Mouse (Mus musculus) midbrain, embryonic 16.5 days (tissue): ENCODE results near the gene Olfr1358. TPM values are rescaled to one million over a fixed set of nuclear protein-coding genes. Genes with fewer than 3 reads are reported as not detected.
"Not testable (repeated sequence)": the region's sequence is repeated elsewhere in the genome, so short reads cannot be mapped to it uniquely, and the experiment has no call there.

ENCODE experiments used
- ATAC-seq: fragments of 200-750 bp; cut with Nextera tagmentation; 2 replicates; pipeline ENCODE4 v1.8.0; 2017; ENCODE audit warnings: moderate TSS enrichment
- H3K27ac ChIP-seq: fragments of 300-500 bp; sonication (generic); 2 replicates; pipeline ENCODE4 v1.5.1; 2014; ENCODE audit warnings: mild to moderate bottlenecking, low read length, mixed read lengths
- H3K27me3 ChIP-seq: fragments of 300-500 bp; sonication (generic); 2 replicates; pipeline ENCODE4 v1.6.1; 2014; ENCODE audit warnings: low read depth, low read length, mixed read lengths; ENCODE audit not compliant: control insufficient read depth, insufficient read depth
- H3K36me3 ChIP-seq: fragments of 300-500 bp; sonication (generic); 2 replicates; pipeline ENCODE4 v1.6.1; 2014; ENCODE audit warnings: mild to moderate bottlenecking, low read length, moderate library complexity, mixed read lengths; ENCODE audit not compliant: control insufficient read depth, insufficient read depth
- H3K4me1 ChIP-seq: fragments of 300-500 bp; sonication (generic); 2 replicates; pipeline ENCODE4 v1.6.1; 2014; ENCODE audit warnings: mild to moderate bottlenecking, low read length, mixed read lengths; ENCODE audit not compliant: control insufficient read depth, insufficient read depth
- H3K4me2 ChIP-seq: fragments of 300-500 bp; sonication (generic); 2 replicates; pipeline ENCODE4 v1.6.1; 2014; ENCODE audit warnings: mild to moderate bottlenecking, low read length, mixed read lengths
- H3K4me3 ChIP-seq: fragments of 300-500 bp; sonication (generic); 2 replicates; pipeline ENCODE4 v1.5.1; 2014; ENCODE audit warnings: low read depth, mild to moderate bottlenecking, low read length, moderate library complexity, mixed read lengths
- H3K9ac ChIP-seq: fragments of 300-500 bp; sonication (generic); 2 replicates; pipeline ENCODE4 v1.6.1; 2014; ENCODE audit warnings: low read depth, low read length, mixed read lengths
- H3K9me3 ChIP-seq: fragments of 300-500 bp; sonication (generic); replicated peaks from 2 replicates; pipeline ENCODE4 v1.6.1; 2014; ENCODE audit warnings: mild to moderate bottlenecking, low read length, mixed read lengths; ENCODE audit not compliant: control insufficient read depth, poor library complexity, severe bottlenecking
- WGBS: fragments of 180-500 bp; shearing (Covaris S2); extraction: QIAGEN DNeasy Blood & Tissue Kit; methylation state at CpG from one replicate; pipeline ENCODE4 v1.1.7; 2014; 5-methylcytosine and 5-hydroxymethylcytosine counted together
- polyA plus RNA-seq: library from polyadenylated mRNA; unstranded; fragments of >200 nt; fragmentation: Nextera tagmentation; extraction: Ambion mirVana; gene quantifications from 2 replicates; pipeline ENCODE4 v1.2.1, GENCODE M21; 2015

Olfr1358 gene
- polyA plus RNA-seq, 1 experiment from 2014 or later: not detected

GRCm38 (mm10) chr10:78481928-78482499 is 35.2 kb upstream of the Olfr1358 start:
- Histone ChIP-seq H3K4me2 (peak overlapping the region; percentile 93), H3K4me1 (peaks cover 3% of the 10 kb centered on the region; the same call in 1 of the 2 replicates), H3K4me3 (peak overlapping the region; percentile 56), H3K9me3 (no peaks in the 10 kb centered on the region), H3K27ac (no peak overlapping the region), H3K9ac (peak overlapping the region; percentile 69), H3K36me3 (no peaks in the 10 kb centered on the region), H3K27me3 (no peaks in the 10 kb centered on the region; the same call in 1 of the 2 replicates)
- ATAC-seq: peak; percentile 95
- WGBS: under 1% methylated on average over 35 of the region's 35 CpGs

- not testable (repeated sequence) for ATAC-seq, H3K27me3 ChIP-seq, H3K9ac ChIP-seq, H3K4me2 ChIP-seq, H3K9me3 ChIP-seq, H3K27ac ChIP-seq, H3K4me3 ChIP-seq, H3K36me3 ChIP-seq, H3K4me1 ChIP-seq
- 83% methylated on average over 2 of the region's 2 CpGs for WGBS
Measured at GRCm38 (mm10) chr10:78485369-78485768, 31.9 kb upstream of the Olfr1358 start.

GRCm38 (mm10) chr10:78486871-78487270 is 30.4 kb upstream of the Olfr1358 start:
- Histone ChIP-seq H3K36me3 (no peaks in the 10 kb centered on the region), H3K4me3 (no peak overlapping the region), H3K9me3 (no peaks in the 10 kb centered on the region), H3K4me2 (no peak overlapping the region), H3K27ac (no peak overlapping the region), H3K9ac (no peak overlapping the region), H3K4me1 (no peaks in the 10 kb centered on the region), H3K27me3 (no peaks in the 10 kb centered on the region; the same call in 1 of the 2 replicates)
- no peak for ATAC-seq
- WGBS: 83% methylated on average over 5 of the region's 5 CpGs

GRCm38 (mm10) chr10:78487431-78488086 is 29.7 kb upstream of the Olfr1358 start:
- peak; percentile 59; the same call in 1 of the 2 replicates for ATAC-seq
- H3K9ac ChIP-seq: peak overlapping the region; percentile 3; the same call in 1 of the 2 replicates
- 9% methylated on average over 26 of the region's 26 CpGs for WGBS

DNA sequence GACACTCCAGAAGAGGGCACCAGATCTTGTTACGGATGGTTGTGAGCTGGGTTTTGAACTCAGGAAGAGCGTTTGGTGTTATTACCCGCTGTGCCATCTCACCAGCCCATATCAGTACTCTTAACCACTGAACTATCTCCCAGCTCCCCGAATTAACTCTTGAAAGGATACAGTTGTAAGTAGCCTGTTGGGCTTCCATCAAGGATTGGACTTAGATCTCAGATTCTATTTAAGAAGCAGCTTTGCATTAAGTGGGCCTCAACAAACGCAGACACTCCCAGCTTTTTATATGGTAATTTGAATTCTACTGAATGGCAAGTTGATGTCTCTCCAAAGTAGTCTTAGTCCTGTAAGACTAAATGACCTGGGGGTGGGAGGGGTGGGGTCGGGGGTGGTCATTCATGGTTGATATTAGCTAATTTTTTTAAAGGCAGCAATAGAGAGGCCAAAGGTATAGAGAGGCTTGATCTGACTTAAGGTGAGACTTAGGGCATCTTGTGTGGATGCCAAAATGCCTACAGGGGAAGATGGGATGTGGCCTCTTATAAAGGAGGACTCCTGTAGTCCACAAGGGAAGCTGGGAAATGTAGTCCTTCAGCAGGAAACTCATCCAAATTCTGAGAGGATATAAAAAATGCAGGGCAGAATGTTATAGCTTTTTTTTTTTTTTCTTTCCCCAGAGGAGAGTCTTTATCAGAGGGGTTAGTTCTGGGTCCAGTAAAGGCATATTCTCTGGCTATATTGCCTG is 14.1 kb upstream of the Olfr1358 start:
- H3K4me1 ChIP-seq: no peaks in the 10 kb centered on the region
- H3K27ac ChIP-seq: no peak overlapping the region
- ATAC-seq: no peak
- H3K27me3 ChIP-seq: no peaks in the 10 kb centered on the region
- H3K9ac ChIP-seq: no peak overlapping the region
- WGBS: 71% methylated on average over 6 of the region's 6 CpGs
- H3K36me3 ChIP-seq: no peaks in the 10 kb centered on the region
- H3K4me2 ChIP-seq: no peak overlapping the region
- H3K4me3 ChIP-seq: no peak overlapping the region
- no peaks in the 10 kb centered on the region for H3K9me3 ChIP-seq

More at GRCm38 (mm10) chr10:78487431-78488086, 29.7 kb upstream of the Olfr1358 start:
- H3K27me3 ChIP-seq: no peaks in the 10 kb centered on the region; the same call in 1 of the 2 replicates
- H3K27ac ChIP-seq: no peak overlapping the region
- H3K4me2 ChIP-seq: peak overlapping the region; percentile 44
- no peaks in the 10 kb centered on the region for H3K9me3 ChIP-seq
- peak overlapping the region; percentile 9; the same call in 1 of the 2 replicates for H3K4me3 ChIP-seq
- no peaks in the 10 kb centered on the region for H3K4me1 ChIP-seq
- H3K36me3 ChIP-seq: no peaks in the 10 kb centered on the region

- Histone ChIP-seq H3K4me1 (no peaks in the 10 kb centered on the region), H3K9me3 (no peaks in the 10 kb centered on the region), H3K36me3 (no peaks in the 10 kb centered on the region), H3K4me2 (no peak overlapping the region), H3K27ac (no peak overlapping the region), H3K9ac (no peak overlapping the region), H3K27me3 (no peaks in the 10 kb centered on the region), H3K4me3 (no peak overlapping the region)
- ATAC-seq: no peak
- 88% methylated on average over 9 of the region's 9 CpGs for WGBS
Measured at GRCm38 (mm10) chr10:78519792-78520191, 2.6 kb downstream of the Olfr1358 start.

DNA sequence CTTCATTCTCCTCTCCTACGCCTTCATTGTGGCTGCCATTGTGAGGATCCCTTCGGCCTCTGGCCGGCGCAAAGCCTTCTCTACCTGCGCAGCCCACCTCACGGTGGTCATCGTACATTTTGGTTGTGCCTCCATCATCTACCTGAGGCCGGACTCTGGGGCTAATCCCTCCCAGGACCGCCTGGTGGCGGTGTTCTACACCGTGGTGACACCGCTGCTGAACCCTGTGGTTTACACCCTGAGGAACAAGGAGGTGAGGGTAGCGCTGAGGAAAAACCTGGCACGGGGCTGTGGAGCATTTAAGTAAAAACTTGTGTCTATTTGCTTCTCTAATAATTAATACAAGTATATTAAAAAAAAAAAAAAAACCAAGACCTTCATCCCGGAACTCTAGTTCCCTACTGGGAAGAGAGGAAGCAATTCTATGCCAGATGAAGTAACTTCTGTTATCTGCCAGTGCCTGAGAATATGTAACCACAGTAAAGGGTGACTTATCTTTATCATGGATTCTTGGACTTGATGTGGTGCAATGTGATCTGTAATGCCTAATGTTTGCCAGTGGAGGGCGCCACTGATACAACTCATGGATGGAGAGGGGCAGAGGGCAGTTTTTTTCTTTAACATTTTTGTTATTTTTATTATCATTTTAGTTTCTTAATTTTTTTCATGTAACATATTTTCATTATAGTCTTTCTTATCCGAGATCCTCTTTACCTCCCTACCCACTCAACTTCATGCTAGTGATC is 3.2 kb downstream of the Olfr1358 start:
- no peak overlapping the region for H3K4me2 ChIP-seq
- H3K27me3 ChIP-seq: no peaks in the 10 kb centered on the region
- WGBS: 64% methylated on average over 17 of the region's 17 CpGs
- H3K4me3 ChIP-seq: no peak overlapping the region
- H3K27ac ChIP-seq: no peak overlapping the region
- no peaks in the 10 kb centered on the region for H3K4me1 ChIP-seq
- no peak for ATAC-seq
- no peaks in the 10 kb centered on the region for H3K36me3 ChIP-seq
- H3K9me3 ChIP-seq: no peaks in the 10 kb centered on the region
- H3K9ac ChIP-seq: no peak overlapping the region

DNA sequence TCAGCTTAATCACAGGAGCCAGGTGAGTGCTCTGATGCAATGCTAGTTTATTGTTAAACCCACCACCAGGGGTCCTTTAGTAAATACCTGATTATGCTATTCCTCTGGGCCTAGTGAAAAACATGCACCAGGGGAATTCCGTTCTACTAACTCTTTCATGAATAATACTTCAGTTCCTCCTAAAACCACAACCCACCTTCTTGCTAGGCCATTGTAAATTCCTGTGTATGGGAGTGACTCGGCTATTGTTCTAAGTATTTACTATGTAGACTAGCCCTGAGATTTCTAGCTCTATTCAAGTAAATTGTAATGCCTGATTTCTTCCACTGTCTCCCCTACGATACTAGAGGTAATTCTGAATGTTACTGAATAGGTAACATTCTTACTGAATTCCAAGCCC is 7.8 kb downstream of the Olfr1358 start:
- H3K9me3 ChIP-seq, H3K36me3 ChIP-seq, ATAC-seq, H3K9ac ChIP-seq, H3K27me3 ChIP-seq, H3K4me3 ChIP-seq, H3K4me1 ChIP-seq, H3K4me2 ChIP-seq, H3K27ac ChIP-seq: not testable (repeated sequence)
- WGBS: 50% methylated on average over 3 of the region's 3 CpGs
